ENCODE assay signal across 23 mouse cellular contexts in genomic region chr12:74142147-74142546, GRCm38 (mm10).
DNase-seq lines count a peak whose midpoint lies in the region; TF ChIP-seq lines count a peak whose summit lies in the region.
"Had no signal": no experiment of that assay in that cellular context is flagged by ENCODE, and none has a peak within 500 bp of the region (broad histone marks: within the 10 kb centered on the region; RNA-seq: fewer than 3 reads in every experiment).

No protein-coding gene starts in this region.

- TF ChIP-seq CTCF in left cerebral cortex, adult 2 months (IDR thresholded peaks at IDR 0.05) = no peak
- TF ChIP-seq CTCF in brain, embryonic 14.5 days (IDR thresholded peaks at IDR 0.05; ENCODE audit: borderline replicate concordance, extremely low read depth, insufficient read depth, insufficient read length) = no peak

- TF ChIP-seq POLR2A in brain, embryonic 14.5 days (IDR thresholded peaks at IDR 0.05; ENCODE audit: borderline replicate concordance, extremely low read depth, insufficient read depth, insufficient read length, poor library complexity, severe bottlenecking) = no peak

- no peak overlapping the region for H3K4me3 ChIP-seq in left cerebral cortex, adult 2 months
- H3K4me3 ChIP-seq: heart, adult 2 months; intestine, embryonic 15.5 days; limb, embryonic 10.5 days; megakaryocyte, embryonic 14.5 days; stomach, embryonic 15.5 days had no signal

- DNase-seq in frontal cortex, postnatal 36 days (ENCODE audit: low spot score in 2 of 2) = peak; percentile 41 to 42
- no peak for DNase-seq in frontal cortex, postnatal 25 days (ENCODE audit: low spot score in 2 of 2)
- no peak for DNase-seq in left cerebral cortex, adult 2 months (ENCODE audit: extremely low spot score in 1 of 2, low spot score in 2 of 2)
- DNase-seq in left cerebral cortex, adult 11 months (ENCODE audit: low spot score) = no peak
- DNase-seq in brain, adult 2 months (ENCODE audit: low read depth, low spot score) = peak; percentile 62
- DNase-seq in brain, embryonic 14.5 days (ENCODE audit: low read depth) = peak; percentile 34
- no peak for DNase-seq in ovary, postnatal 14 days (ENCODE audit: low spot score)
- DNase-seq: adrenal gland, adult 8-10 months; cerebellum, adult 18-20 months; cerebellum, postnatal 25 days; embryo, embryonic 11 days; gastrocnemius, postnatal 25 days; heart, adult 2 months; heart, postnatal 36 days; kidney, adult 9 months; kidney, postnatal 25 days; liver, postnatal 0 days; thymus, adult 18-20 months; thymus, postnatal 4 days had no signal

- peak overlapping the region; percentile 29 for H3K27ac ChIP-seq in left cerebral cortex, adult 2 months
- H3K27ac ChIP-seq: heart, adult 2 months; intestine, embryonic 15.5 days; limb, embryonic 10.5 days; stomach, embryonic 15.5 days had no signal

- intact Hi-C loops in left cerebral cortex, adult 2 months (cut with DNase I) = no loop called here

Comparison
In these comparisons a context has a peak if more than half of its experiments do, and no peak if none do; other contexts are left out.
1. DNase-seq: peak in frontal cortex, postnatal 36 days (2 of 2), brain, adult 2 months (single experiment) and brain, embryonic 14.5 days (single experiment); none in frontal cortex, postnatal 25 days (0 of 2), left cerebral cortex, adult 2 months (0 of 2), left cerebral cortex, adult 11 months (single experiment) and ovary, postnatal 14 days (single experiment).